Mouse (Mus musculus): ENCODE results near the gene Atp8b5.

GRCm38 (mm10) chr4:43402212-43402611 is 135.3 kb downstream of the Atp8b5 start:
- TF ChIP-seq CTCF (IDR thresholded peaks at IDR 0.05; ENCODE audit: insufficient read depth, low read depth, low read length) (no peak), POLR2A (IDR thresholded peaks at IDR 0.05; ENCODE audit: insufficient read depth, low read depth, low read length) (no peak)
